Mouse (Mus musculus) adrenal gland, adult (tissue): ENCODE results near the gene Spen.
"Not testable (repeated sequence)": the region's sequence is repeated elsewhere in the genome, so short reads cannot be mapped to it uniquely, and the experiment has no call there.

ENCODE experiments used
- DNase-seq, 2 experiments: peaks; one replicate each; pipeline ENCODE4 v3.0.0; 2022 to 2023; ENCODE audit warnings: low spot score in 1 of 2; ENCODE audit not compliant: inconsistent age in 2 of 2

The Spen gene

GRCm38 (mm10) chr4:141538408-141539212 lies at the start of gene Spen:
Spen (minus strand) TSS chr4:141538597.
- peak; percentile 97 to 98 for DNase-seq

GRCm38 (mm10) chr4:141583919-141584318 lies 45.5 kb upstream of the Spen start:
- no peak for DNase-seq

- DNase-seq, result no peak
Measured at GRCm38 (mm10) chr4:141581051-141581450, 42.7 kb upstream of the Spen start.

GRCm38 (mm10) chr4:141578833-141579232 lies 40.4 kb upstream of the Spen start:
- peak; percentile 22 to 60 for DNase-seq

GRCm38 (mm10) chr4:141576877-141577276 lies 38.5 kb upstream of the Spen start:
- no peak for DNase-seq

GRCm38 (mm10) chr4:141576404-141576803 lies 38.0 kb upstream of the Spen start:
- DNase-seq, result no peak

- peak; percentile 89 to 96 for DNase-seq
Measured at GRCm38 (mm10) chr4:141574789-141575702, 36.6 kb upstream of the Spen start.

- DNase-seq, result peak; percentile 92 to 96
Measured at GRCm38 (mm10) chr4:141573359-141573966, 35.1 kb upstream of the Spen start.

GRCm38 (mm10) chr4:141572668-141573358 lies 34.4 kb upstream of the Spen start:
- peak; percentile 42 to 75 for DNase-seq

GRCm38 (mm10) chr4:141571934-141572333 lies 33.5 kb upstream of the Spen start:
- DNase-seq, result peak; percentile 25 to 51

GRCm38 (mm10) chr4:141571337-141571739 lies 32.9 kb upstream of the Spen start:
- peak; percentile 76 to 90 for DNase-seq

- no peak for DNase-seq
Measured at GRCm38 (mm10) chr4:141570821-141571220, 32.4 kb upstream of the Spen start.

GRCm38 (mm10) chr4:141570004-141570403 lies 31.6 kb upstream of the Spen start:
- DNase-seq, result peak; percentile 66 to 80

- DNase-seq, result peak; percentile 26 to 73
Measured at GRCm38 (mm10) chr4:141568966-141569365, 30.6 kb upstream of the Spen start.

GRCm38 (mm10) chr4:141567174-141567573 lies 28.8 kb upstream of the Spen start:
- not testable (repeated sequence) for DNase-seq

GRCm38 (mm10) chr4:141566187-141566586 lies 27.8 kb upstream of the Spen start:
- peak in 1 of 2 experiments; percentile 30 for DNase-seq

- DNase-seq, result peak; percentile 66 to 85
Measured at GRCm38 (mm10) chr4:141565325-141565724, 26.9 kb upstream of the Spen start.

GRCm38 (mm10) chr4:141564660-141565059 lies 26.3 kb upstream of the Spen start:
- peak; percentile 20 to 54 for DNase-seq

- DNase-seq, result no peak
Measured at GRCm38 (mm10) chr4:141564209-141564608, 25.8 kb upstream of the Spen start.

GRCm38 (mm10) chr4:141562281-141562680 lies 23.9 kb upstream of the Spen start:
- peak in 1 of 2 experiments; percentile 43 for DNase-seq
